Mouse (Mus musculus) small intestine, adult 2 months (tissue): Measurements from ENCODE around the gene Mtmr3. TPM values are rescaled to one million over a fixed set of nuclear protein-coding genes. Genes with fewer than 3 reads are reported as not detected.

Experiments
- H3K27ac ChIP-seq: fragments of 200-500 bp; 2 replicates; pipeline ENCODE4 v1.5.1; 2012; ENCODE audit warnings: low read depth, low read length, control low read depth, inconsistent platforms; ENCODE audit not compliant: insufficient read depth
- H3K27me3 ChIP-seq: fragments of 200-500 bp; 2 replicates; pipeline ENCODE4 v1.6.1; 2012; ENCODE audit warnings: mild to moderate bottlenecking, moderate library complexity, low read length, inconsistent platforms; ENCODE audit not compliant: control insufficient read depth, insufficient read depth
- H3K36me3 ChIP-seq: fragments of 200-500 bp; 2 replicates; pipeline ENCODE4 v1.6.1; 2012; ENCODE audit warnings: mild to moderate bottlenecking, low read length, control low read depth, inconsistent platforms; ENCODE audit not compliant: control insufficient read depth, insufficient read depth
- H3K4me1 ChIP-seq: fragments of 200-500 bp; 2 replicates; pipeline ENCODE4 v1.6.1; 2012; ENCODE audit warnings: low read length, inconsistent platforms, mixed read lengths; ENCODE audit not compliant: control insufficient read depth, insufficient read depth, insufficient read length
- H3K4me3 ChIP-seq: fragments of 200-500 bp; 2 replicates; pipeline ENCODE4 v1.5.1; 2012; ENCODE audit warnings: low read depth, mild to moderate bottlenecking, control low read depth, inconsistent platforms, low read length, moderate library complexity
- CTCF ChIP-seq: fragments of 200-500 bp; IDR thresholded peaks from 2 replicates; pipeline ENCODE4 v1.5.1; 2012; ENCODE audit warnings: low read depth, mild to moderate bottlenecking, control low read depth, inconsistent platforms, low read length, moderate library complexity, mixed read lengths; ENCODE audit not compliant: insufficient replicate concordance, insufficient read length; ENCODE audit errors: extremely low read depth
- POLR2A ChIP-seq: fragments of 200-500 bp; IDR thresholded peaks from 2 replicates; pipeline ENCODE4 v1.6.1; 2012; ENCODE audit warnings: low read depth, mild to moderate bottlenecking, control low read depth, inconsistent platforms, low read length, moderate library complexity
- WGBS: fragments of 180-500 bp; shearing (Covaris S2); methylation state at CpG from one replicate; pipeline ENCODE4 v1.1.7; 2018; 5-methylcytosine and 5-hydroxymethylcytosine counted together
- polyA plus RNA-seq: library from polyadenylated mRNA; depleted of rRNA; stranded (reverse); fragments of >200 nt; gene quantifications from 2 replicates; pipeline ENCODE4 v1.2.3, GENCODE M21; 2012

Mtmr3 gene
- polyA plus RNA-seq, 1 experiment: 19.6 TPM

DNA sequence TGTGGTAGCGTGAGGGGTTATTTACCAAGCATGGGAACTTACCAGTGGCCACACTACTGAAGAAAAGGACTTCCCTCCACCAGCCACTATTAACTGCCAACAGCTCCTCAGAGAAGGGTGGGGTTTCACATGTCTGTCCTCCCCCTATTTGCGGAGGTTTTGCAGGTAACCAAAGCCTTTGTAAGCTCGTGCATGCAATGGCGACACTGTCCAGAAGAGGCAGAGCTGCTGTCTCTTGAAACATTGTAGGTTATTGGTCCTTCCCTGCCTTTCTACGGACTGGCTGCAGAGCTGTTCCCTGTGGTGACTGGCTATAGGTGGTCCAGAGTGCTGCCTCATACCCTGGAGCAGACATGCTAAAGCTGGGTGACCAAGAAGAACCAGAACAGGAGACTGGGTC, 125.6 kb downstream of the Mtmr3 start:
- no peak overlapping the region for H3K27ac ChIP-seq
- H3K27me3 ChIP-seq: no peaks in the 10 kb centered on the region
- no peaks in the 10 kb centered on the region for H3K4me1 ChIP-seq
- no peak for TF ChIP-seq POLR2A
- TF ChIP-seq CTCF: no peak
- no peak overlapping the region for H3K4me3 ChIP-seq
- WGBS: 78% methylated on average over 5 of the region's 5 CpGs
- H3K36me3 ChIP-seq: no peaks in the 10 kb centered on the region

DNA sequence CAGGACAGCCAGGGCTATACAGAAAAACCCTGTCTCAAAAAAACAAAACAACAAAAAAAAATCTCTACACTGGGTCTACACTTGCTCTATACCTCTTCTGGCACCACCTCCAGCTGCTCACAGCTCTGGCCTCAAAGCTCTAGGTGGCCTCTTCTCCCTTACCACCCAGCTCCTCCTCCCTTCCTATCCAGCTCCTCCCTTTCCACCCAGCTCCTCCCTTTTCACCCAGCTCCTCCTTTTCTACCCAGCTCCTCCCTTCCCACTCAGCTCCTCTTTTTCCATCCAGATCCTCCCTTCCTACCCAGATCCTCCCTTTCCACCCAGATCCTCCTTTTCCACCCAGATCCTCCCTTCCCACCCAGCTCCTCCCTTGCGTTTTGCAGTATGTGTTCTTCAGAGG, 127.2 kb downstream of the Mtmr3 start:
- Histone ChIP-seq H3K4me3 (no peak overlapping the region), H3K4me1 (no peaks in the 10 kb centered on the region), H3K27ac (no peak overlapping the region), H3K36me3 (no peaks in the 10 kb centered on the region), H3K27me3 (no peaks in the 10 kb centered on the region)
- TF ChIP-seq POLR2A (no peak), CTCF (no peak)
- WGBS: 90% methylated on average over 1 of the region's 1 CpGs

DNA sequence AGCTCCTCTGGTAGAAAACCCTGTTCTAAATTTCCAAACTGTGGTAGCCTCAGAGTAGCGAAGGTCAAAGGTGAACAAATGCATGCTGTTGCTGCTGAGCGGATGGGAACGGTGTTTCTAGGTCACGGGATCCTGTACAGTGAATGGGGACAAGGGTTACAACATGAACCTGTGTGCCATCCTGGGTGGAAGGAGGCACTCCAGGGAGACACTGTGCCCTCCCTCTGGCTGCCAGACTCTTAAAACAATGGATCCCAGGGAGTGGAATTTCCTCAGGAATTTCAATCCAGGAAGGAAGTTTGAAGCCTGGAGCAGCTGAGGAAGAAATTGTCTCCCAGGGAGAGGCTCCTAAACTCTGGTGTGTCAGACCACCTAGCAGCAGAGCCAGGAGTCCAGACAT, 128.5 kb downstream of the Mtmr3 start:
- Histone ChIP-seq H3K4me3 (no peak overlapping the region), H3K36me3 (no peaks in the 10 kb centered on the region), H3K4me1 (no peaks in the 10 kb centered on the region), H3K27me3 (no peaks in the 10 kb centered on the region), H3K27ac (no peak overlapping the region)
- TF ChIP-seq CTCF (no peak), POLR2A (no peak)
- 49% methylated on average over 4 of the region's 4 CpGs for WGBS

DNA sequence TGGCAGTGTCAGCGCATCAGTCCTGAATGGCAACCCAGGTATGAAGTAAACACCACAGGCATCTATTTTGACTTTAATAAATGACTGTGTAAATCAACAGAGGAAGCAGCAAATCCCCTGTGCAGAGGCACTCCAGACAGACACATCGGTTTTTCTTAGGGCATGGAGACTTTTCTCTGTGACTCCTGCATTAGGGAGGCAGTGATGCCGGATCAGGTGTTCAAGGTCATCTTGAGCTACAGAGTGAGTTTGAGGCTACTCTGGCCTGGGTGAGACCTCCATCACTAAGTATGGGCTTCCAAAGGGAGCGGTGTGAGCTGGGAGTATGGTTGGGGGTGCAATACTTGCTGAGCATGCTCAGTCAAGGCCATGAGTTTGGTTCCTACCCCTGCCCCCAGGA, 130.0 kb downstream of the Mtmr3 start:
- WGBS: 89% methylated on average over 4 of the region's 4 CpGs
- no peak for TF ChIP-seq CTCF
- no peak for TF ChIP-seq POLR2A

DNA sequence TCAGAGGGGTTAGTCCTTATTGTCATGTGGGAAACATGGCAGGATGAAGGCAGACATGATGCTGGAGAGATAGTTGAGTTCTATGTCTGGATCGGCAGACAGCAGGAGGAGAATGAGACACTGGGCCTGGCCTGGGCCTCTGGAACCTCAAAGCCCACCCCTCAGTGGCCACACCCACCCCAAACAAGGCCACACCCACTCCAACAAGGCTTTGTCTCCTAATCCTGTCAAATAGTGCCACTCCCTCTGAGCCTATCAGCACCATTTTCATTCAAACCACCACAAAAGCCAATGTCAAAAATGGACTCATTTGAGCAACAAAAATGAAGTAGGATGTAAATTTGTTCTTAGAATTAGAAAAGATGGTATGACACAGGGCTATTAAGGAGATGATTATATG, 130.5 kb downstream of the Mtmr3 start:
- Histone ChIP-seq H3K27ac (no peak overlapping the region), H3K4me1 (no peaks in the 10 kb centered on the region), H3K36me3 (no peaks in the 10 kb centered on the region), H3K27me3 (no peaks in the 10 kb centered on the region), H3K4me3 (no peak overlapping the region)
- whole genome bisulfite sequencing: 79% methylated on average over 1 of the region's 1 CpGs
- no peak for TF ChIP-seq POLR2A

More for the DNA sequence above, 130.0 kb downstream of the Mtmr3 start:
- Histone ChIP-seq H3K4me1 (no peaks in the 10 kb centered on the region), H3K4me3 (no peak overlapping the region), H3K27ac (no peak overlapping the region), H3K36me3 (no peaks in the 10 kb centered on the region), H3K27me3 (no peaks in the 10 kb centered on the region)

DNA sequence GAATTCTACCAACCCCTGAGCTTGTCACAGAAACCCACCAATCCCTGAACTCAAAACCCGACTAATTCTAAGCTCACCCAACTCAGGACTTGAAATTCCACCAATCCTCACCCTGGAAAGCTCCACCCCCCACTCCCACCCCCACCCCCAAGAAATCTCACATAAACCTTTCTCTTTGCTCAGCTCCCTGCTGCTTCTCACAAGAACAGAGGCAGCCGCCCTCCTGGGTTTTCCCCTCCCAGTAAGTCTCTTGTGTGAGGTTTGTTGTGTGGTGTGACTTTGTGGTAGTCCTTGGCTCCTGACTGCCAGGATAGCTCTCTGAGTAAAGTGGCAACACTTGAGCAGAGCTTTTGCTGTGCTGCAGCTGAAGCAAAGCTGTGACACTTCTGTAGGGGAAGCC, 131.8 kb downstream of the Mtmr3 start:
- WGBS: 60% methylated on average over 2 of the region's 2 CpGs
- Histone ChIP-seq H3K27me3 (no peaks in the 10 kb centered on the region), H3K4me1 (no peaks in the 10 kb centered on the region), H3K4me3 (no peak overlapping the region), H3K27ac (no peak overlapping the region), H3K36me3 (no peaks in the 10 kb centered on the region)
- TF ChIP-seq CTCF: no peak
- no peak for TF ChIP-seq POLR2A

DNA sequence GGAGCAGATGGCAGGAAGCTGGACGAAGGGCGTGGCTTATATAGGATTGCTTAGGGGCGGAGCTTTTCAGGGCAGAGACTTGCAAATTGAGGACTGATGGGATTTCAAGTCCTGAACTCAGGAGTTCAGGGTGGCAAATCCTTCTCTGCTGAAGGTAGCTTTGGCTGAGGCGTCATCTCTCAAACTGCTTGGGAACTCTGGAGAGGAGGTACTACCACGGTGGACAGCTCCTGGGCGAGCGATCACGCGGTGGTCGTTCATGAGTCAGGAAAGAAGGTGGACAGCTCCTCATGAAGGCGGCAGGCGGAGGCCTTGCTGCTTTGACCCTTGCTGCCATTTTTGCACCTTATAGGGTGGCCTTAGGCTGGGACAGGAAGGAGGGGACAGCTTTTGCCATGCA, 133.5 kb downstream of the Mtmr3 start:
- H3K36me3 ChIP-seq: no peaks in the 10 kb centered on the region
- H3K4me3 ChIP-seq: no peak overlapping the region
- H3K27me3 ChIP-seq: no peaks in the 10 kb centered on the region
- no peaks in the 10 kb centered on the region for H3K4me1 ChIP-seq
- 17% methylated on average over 12 of the region's 12 CpGs for WGBS
- H3K27ac ChIP-seq: no peak overlapping the region
- no peak for TF ChIP-seq CTCF

DNA sequence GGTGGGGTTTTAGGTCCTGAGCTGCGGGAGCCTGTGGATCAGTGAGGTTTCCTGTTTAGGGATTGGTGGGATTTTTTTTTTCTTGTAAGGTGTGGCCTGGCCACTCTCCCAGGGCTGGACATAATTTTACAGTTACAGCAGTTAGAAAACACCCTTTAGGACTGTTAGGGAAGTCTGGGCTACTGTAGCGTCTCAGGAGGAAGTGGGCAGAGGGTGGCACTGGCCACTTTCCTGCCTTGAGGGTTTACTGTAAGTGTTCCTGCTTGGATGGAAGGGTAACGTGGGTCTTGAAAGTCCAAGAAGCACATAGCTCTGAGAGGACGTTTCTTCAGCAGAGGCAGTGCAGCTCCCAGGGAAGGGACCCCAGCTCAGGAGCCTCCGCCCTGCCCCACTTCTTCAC, 134.0 kb downstream of the Mtmr3 start:
- Histone ChIP-seq H3K4me1 (no peaks in the 10 kb centered on the region), H3K27me3 (no peaks in the 10 kb centered on the region), H3K4me3 (no peak overlapping the region), H3K27ac (no peak overlapping the region), H3K36me3 (no peaks in the 10 kb centered on the region)
- TF ChIP-seq CTCF (no peak), POLR2A (no peak)
- 29% methylated on average over 5 of the region's 5 CpGs for WGBS
